In the genomic region with DNA sequence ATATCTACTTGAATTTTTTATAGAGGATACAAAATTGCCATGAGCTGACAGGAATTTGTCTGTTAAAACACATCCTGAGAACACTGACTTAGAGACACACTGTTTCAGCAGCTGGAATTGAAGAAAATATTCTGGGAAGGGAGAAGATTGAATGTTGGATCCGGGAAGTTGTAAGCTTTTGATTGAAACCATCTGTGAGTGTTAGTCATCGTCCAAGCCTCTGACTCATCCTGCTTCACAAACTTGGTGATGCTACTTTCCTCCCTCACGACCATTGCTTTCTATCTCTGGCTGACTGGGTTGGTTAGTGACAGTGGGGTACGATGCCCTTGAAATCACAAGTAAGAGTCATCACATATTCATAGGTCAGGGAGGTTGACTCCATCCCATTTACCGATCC, we compare ENCODE assay signal across 15 mouse cellular contexts.
DNase-seq lines count a peak whose midpoint lies in the region; ATAC-seq and TF ChIP-seq lines count a peak whose summit lies in the region.
"Had no signal": no experiment of that assay in that cellular context is flagged by ENCODE, and none has a peak within 500 bp of the region (broad histone marks: within the 10 kb centered on the region; RNA-seq: fewer than 3 reads in every experiment).

No protein-coding gene starts in this region.

- no peak overlapping the region for H3K9ac ChIP-seq in limb, embryonic 14.5 days (ENCODE audit: low read depth, low read length, severe bottlenecking)
- H3K9ac ChIP-seq in forebrain, embryonic 11.5 days (ENCODE audit: low read length), result no peak overlapping the region
- H3K9ac ChIP-seq: hindbrain, embryonic 14.5 days; neural tube, embryonic 15.5 days had no signal

- no peak for ATAC-seq in limb, embryonic 14.5 days (ENCODE audit: low FRiP score, low read depth)
- no peak for ATAC-seq in forebrain, embryonic 11.5 days (replicated peaks; ENCODE audit: low FRiP score)
- ATAC-seq: midbrain, embryonic 16.5 days had no signal

- H3K4me3 ChIP-seq in limb, embryonic 14.5 days (replicated peaks; ENCODE audit: low read length), result no peak overlapping the region
- no peak overlapping the region for H3K4me3 ChIP-seq in limb, embryonic 10.5 days
- no peak overlapping the region for H3K4me3 ChIP-seq in forebrain, embryonic 11.5 days (ENCODE audit: low read depth, low read length)
- H3K4me3 ChIP-seq: neural tube, embryonic 15.5 days had no signal

- intact Hi-C loops in gastrocnemius, postnatal 14 days (cut with DNase I; ENCODE audit: low total_unique reads), result no loop called here
- intact Hi-C loops in gastrocnemius, postnatal 36 days (cut with DNase I), result no loop called here

- H3K4me1 ChIP-seq in limb, embryonic 14.5 days (ENCODE audit: control insufficient read depth, insufficient read depth, low read length), result no peaks in the 10 kb centered on the region
- no peaks in the 10 kb centered on the region for H3K4me1 ChIP-seq in limb, embryonic 10.5 days
- no peaks in the 10 kb centered on the region for H3K4me1 ChIP-seq in forebrain, embryonic 11.5 days (replicated peaks; ENCODE audit: control insufficient read depth, insufficient read depth, low read length)
- H3K4me1 ChIP-seq: neural tube, embryonic 15.5 days had no signal

- H3K27me3 ChIP-seq in limb, embryonic 14.5 days (ENCODE audit: control insufficient read depth, insufficient read depth, low read length), result no peaks in the 10 kb centered on the region
- H3K27me3 ChIP-seq in limb, embryonic 10.5 days (ENCODE audit: low read depth, poor library complexity, severe bottlenecking), result no peaks in the 10 kb centered on the region
- H3K27me3 ChIP-seq in forebrain, embryonic 11.5 days (ENCODE audit: control insufficient read depth, insufficient read depth, low read length), result no peaks in the 10 kb centered on the region
- H3K27me3 ChIP-seq: neural tube, embryonic 15.5 days had no signal

- TF ChIP-seq POLR2A in limb, embryonic 14.5 days (IDR thresholded peaks at IDR 0.05; ENCODE audit: borderline replicate concordance, extremely low read depth, insufficient read depth, insufficient read length), result no peak

- WGBS in limb, embryonic 14.5 days, result 63% methylated on average over 5 of the region's 5 CpGs
- WGBS in limb, embryonic 10.5 days, result 71% methylated on average over 5 of the region's 5 CpGs
- 83% methylated on average over 5 of the region's 5 CpGs for WGBS in forebrain, embryonic 11.5 days

- H3K9me3 ChIP-seq in limb, embryonic 14.5 days (ENCODE audit: control insufficient read depth, low read length), result no peaks in the 10 kb centered on the region
- no peaks in the 10 kb centered on the region for H3K9me3 ChIP-seq in limb, embryonic 10.5 days (replicated peaks)
- H3K9me3 ChIP-seq in forebrain, embryonic 11.5 days (ENCODE audit: control insufficient read depth, low read length), result no peaks in the 10 kb centered on the region
- H3K9me3 ChIP-seq: neural tube, embryonic 15.5 days had no signal

- no peak overlapping the region for H3K4me2 ChIP-seq in limb, embryonic 14.5 days (replicated peaks; ENCODE audit: low read depth, low read length, severe bottlenecking)
- H3K4me2 ChIP-seq in forebrain, embryonic 11.5 days (ENCODE audit: low read depth, low read length, severe bottlenecking), result no peak overlapping the region
- H3K4me2 ChIP-seq: hindbrain, embryonic 14.5 days; neural tube, embryonic 15.5 days had no signal

- peak; percentile 18 for DNase-seq in gastrocnemius, postnatal 14 days
- DNase-seq in gastrocnemius, postnatal 36 days, result no peak
- DNase-seq in limb, embryonic 14.5 days (ENCODE audit: low spot score), result peak; percentile 56
- DNase-seq in limb, embryonic 10.5 days (ENCODE audit: low spot score), result no peak
- DNase-seq in brain, adult 2 months (ENCODE audit: low read depth, low spot score), result peak; percentile 89
- peak; percentile 20 to 43 for DNase-seq in right cerebral cortex, postnatal 36 days (ENCODE audit: low spot score in 2 of 2)
- no peak for DNase-seq in forebrain, embryonic 11.5 days (ENCODE audit: low spot score)
- DNase-seq: adrenal gland, adult 8-10 months; kidney, adult 9 months; liver; thymus, adult 2 months had no signal

- no peak overlapping the region for H3K27ac ChIP-seq in limb, embryonic 14.5 days (replicated peaks; ENCODE audit: low read depth, low read length)
- no peak overlapping the region for H3K27ac ChIP-seq in limb, embryonic 10.5 days
- H3K27ac ChIP-seq in forebrain, embryonic 11.5 days (ENCODE audit: low read depth, low read length), result no peak overlapping the region
- H3K27ac ChIP-seq: hindbrain, embryonic 14.5 days; macrophage; neural tube, embryonic 15.5 days had no signal

- no peaks in the 10 kb centered on the region for H3K36me3 ChIP-seq in limb, embryonic 14.5 days (ENCODE audit: control insufficient read depth, insufficient read depth, low read length)
- H3K36me3 ChIP-seq in limb, embryonic 10.5 days, result no peaks in the 10 kb centered on the region
- no peaks in the 10 kb centered on the region for H3K36me3 ChIP-seq in forebrain, embryonic 11.5 days (ENCODE audit: control insufficient read depth, insufficient read depth, low read length)
- H3K36me3 ChIP-seq: neural tube, embryonic 15.5 days had no signal

Comparison
In these comparisons a context has a peak if more than half of its experiments do, and no peak if none do; other contexts are left out.
1. DNase-seq: peak in gastrocnemius, postnatal 14 days (single experiment), limb, embryonic 14.5 days (single experiment), brain, adult 2 months (single experiment) and right cerebral cortex, postnatal 36 days (2 of 2); none in gastrocnemius, postnatal 36 days (0 of 2), limb, embryonic 10.5 days (single experiment) and forebrain, embryonic 11.5 days (single experiment).